Mouse (Mus musculus) retina, embryonic 14.5 days (tissue): ENCODE measurements around the gene Col6a5.

Experiments used
- DNase-seq: peaks from one replicate; pipeline ENCODE4 v3.0.0-alpha.2; 2015; ENCODE audit warnings: low spot score

Gene Col6a5

DNA sequence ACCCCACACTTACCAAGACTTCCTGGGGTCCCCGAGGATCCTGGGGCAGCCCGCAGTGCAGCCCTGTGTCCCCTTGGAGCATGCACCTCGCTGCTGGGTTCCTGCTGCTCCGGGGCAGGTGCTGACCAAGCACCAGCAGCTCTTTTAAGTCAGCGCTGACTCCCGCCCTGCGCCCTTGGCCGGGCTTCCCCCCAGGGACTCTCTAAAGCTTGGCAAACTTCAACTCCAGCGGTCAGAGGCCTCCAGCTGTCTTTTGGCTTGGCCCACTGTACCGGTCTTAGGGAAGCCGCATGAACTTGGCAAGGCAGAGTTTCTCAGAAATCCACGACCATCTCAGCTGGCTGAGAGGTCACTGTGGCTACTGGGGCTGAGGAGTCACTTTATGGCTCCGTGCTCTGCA lies at the start of gene Col6a5:
Gene Col6a5, minus strand, starts transcription at position 111 of the 400 bp plus-strand sequence.
- no peak for DNase-seq

GRCm38 (mm10) chr9:105997955-105998354 lies 37.5 kb upstream of the Col6a5 start:
- no peak for DNase-seq

GRCm38 (mm10) chr9:105992425-105992824 lies 32.0 kb upstream of the Col6a5 start:
- no peak for DNase-seq

DNA sequence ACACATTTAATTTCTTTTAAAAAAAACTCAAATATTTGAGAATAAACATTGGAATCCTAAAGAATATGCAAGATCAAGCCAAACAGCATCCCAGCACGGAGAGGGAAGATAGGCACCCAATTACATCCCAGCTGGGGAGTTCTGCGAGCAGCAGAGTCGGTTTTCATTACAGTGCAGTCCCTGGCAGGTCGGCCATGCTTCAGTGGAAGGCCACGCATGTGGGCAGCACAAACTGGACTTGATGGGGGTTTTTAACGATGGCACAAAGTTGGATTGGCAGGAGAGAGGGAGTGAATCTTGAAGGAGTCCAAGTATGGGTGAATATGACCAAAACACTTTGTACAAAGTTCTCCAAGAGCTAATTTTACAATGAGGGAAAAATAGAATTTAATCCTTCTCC lies 29.7 kb upstream of the Col6a5 start:
- DNase-seq, result no peak

GRCm38 (mm10) chr9:105989468-105989867 lies 29.0 kb upstream of the Col6a5 start:
- no peak for DNase-seq

DNA sequence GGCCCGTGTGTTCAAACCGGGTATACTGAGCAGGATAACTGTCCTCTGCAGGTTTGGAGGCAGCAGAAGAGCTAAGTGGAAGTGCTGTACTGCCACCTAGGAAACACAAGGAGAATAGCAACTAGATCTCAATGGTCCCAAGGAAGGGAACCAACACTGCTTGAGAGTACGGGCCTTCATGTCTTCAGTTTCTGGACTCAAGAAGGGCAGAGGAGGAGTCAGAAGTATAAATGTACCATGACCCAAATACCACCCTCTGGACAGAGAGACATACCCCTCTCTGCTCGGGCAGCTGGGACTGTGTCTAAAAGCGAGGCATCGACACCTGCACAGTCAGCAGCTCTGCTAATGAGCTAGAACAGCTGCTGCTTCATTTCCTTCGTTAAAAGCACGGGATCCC lies 27.7 kb upstream of the Col6a5 start:
- DNase-seq, result peak; percentile 68

GRCm38 (mm10) chr9:105984931-105985519 lies 24.6 kb upstream of the Col6a5 start:
- peak; percentile 29 for DNase-seq

- DNase-seq, result no peak
These were observed 18.0 kb upstream of the Col6a5 start for GRCm38 (mm10) chr9:105978479-105978878.

- no peak for DNase-seq
These were observed 16.4 kb upstream of the Col6a5 start for GRCm38 (mm10) chr9:105976871-105977270.

DNA sequence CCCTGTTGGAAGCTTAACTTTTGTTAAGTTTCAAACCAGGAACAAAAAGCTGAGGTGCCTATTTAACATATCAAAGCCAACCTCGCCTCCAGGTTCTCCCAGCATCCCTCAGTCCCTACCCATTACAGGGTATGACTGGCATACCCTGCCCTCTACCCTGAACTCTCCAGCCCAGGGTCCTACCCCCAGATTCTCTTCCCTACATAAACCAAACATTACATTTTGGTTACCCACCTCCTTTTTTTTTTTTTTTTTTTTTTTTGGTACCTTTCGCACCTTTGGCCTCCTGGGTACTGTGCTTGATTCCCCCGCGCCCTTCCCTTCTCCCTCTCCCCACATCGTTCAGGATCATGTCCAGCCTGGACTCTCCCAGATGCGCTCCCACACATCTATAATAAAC lies 15.9 kb upstream of the Col6a5 start:
- DNase-seq, result no peak

- no peak for DNase-seq
These were observed 13.3 kb upstream of the Col6a5 start for GRCm38 (mm10) chr9:105973736-105974135.

DNA sequence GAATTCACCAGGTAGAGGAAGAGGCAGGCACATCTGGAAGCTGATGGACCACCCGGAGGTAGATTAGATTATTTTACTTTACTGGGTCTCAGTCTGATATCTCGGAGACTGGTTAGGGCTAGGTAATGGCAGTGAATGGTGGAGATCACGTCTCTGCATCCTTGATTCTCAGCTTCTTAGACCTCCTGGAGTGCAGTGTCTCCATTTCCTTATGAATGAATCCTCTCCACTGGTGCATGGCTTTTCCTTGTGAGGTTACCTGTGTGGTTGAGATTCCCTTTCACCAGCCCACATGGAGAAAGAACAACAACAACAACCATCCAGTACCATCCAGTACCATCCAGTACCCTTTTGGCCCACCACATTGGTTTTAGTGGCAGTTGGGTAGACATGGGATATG lies 11.6 kb upstream of the Col6a5 start:
- DNase-seq, result no peak

GRCm38 (mm10) chr9:105971351-105971894 lies 11.0 kb upstream of the Col6a5 start:
- no peak for DNase-seq

GRCm38 (mm10) chr9:105970901-105971300 lies 10.5 kb upstream of the Col6a5 start:
- no peak for DNase-seq

DNA sequence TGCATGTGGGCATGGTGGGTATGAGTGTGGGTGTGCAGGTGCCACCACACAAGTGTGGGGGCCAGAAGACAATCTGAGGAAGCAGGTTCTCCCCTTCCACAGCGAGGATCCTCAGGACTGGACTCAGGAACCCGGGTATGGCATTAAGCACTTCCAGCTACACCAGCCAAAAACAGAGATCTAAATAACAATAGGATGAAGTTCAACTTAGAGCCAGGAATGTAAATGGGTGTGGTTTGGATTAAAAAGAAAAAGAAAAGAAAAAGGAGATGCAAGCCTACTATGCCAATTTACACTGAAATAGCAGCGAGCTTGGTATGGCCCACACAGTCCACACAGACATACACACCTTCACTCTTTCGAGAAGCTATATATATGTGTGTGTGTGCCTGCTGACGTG lies 7.5 kb upstream of the Col6a5 start:
- DNase-seq, result no peak

DNA sequence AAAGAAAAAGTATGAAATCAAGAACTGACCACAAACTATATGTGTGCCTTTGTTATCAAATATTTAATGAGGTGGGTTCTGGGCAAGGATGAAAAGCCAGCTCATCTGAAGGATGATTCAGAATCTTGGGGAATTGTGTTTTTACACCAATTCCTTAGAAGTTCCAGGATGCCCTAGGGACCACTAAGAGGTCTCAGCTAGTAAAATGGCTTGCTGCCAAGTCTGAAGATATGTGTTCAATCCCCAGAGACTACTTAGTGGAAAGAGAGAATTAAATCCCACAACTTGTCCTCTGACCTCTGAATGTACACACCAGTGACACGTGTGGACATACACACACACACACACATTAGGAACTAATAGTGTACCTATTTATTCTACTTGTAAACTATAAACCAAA lies 1.3 kb downstream of the Col6a5 start:
- no peak for DNase-seq

DNA sequence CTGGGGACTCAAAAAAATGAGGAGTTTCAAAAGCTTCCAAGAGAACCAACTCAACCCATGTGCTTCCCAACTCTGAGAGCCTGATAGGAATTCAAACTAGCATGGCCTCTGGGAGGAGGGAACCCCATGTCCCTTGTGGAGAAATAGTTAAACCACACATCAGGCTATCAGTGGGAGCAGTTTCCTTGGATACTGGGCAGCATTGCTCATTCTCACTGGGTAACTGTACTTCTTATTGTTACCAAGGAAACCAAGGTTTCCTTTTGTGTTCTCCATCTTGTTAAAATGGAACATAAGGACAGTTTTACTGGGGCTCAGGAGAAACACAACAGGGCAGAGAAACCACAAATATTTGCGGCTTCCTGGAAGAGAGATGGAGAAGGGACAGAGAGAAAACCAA lies 10.7 kb downstream of the Col6a5 start:
- DNase-seq, result no peak

DNA sequence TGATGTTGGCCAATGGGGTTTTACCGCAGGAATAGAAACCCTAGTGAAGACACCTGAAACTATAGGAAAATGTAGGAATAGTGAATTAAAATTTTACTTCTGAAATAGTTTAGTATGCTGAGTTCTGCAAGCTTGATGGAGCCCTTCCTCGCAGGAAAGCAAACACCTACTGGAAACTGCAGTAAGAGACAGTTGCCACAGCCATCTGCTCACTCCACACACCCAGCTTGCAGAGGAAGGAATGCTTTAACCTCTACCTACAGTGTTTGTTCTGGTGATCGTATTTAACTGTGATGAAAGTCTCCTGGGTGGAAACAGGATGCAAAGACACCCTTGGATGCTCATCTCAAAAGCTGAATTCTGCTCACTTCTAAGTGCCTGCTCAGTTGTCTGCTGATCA lies 12.9 kb downstream of the Col6a5 start:
- DNase-seq, result no peak

DNA sequence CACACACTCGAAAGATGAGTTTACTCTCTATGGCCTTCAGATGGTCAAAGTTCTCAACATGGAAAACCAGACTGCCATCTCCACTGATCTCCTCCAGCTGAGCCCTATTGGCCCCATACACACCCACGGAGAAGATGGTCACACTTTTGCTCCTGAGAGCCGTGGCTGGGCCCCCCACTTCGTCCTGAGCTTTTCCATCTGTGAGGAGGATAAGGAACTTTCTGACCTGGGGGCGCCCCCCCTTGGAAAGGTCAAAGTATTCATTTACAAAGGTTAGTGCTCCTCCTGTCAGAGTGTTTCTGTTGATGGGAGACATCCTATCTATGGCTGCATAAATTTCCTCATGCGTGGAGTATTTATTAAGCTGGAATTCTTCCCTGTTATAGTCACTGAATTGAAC lies 26.6 kb downstream of the Col6a5 start:
- no peak for DNase-seq

- peak; percentile 16 for DNase-seq
These were observed 31.2 kb downstream of the Col6a5 start for GRCm38 (mm10) chr9:105929287-105929686.

DNA sequence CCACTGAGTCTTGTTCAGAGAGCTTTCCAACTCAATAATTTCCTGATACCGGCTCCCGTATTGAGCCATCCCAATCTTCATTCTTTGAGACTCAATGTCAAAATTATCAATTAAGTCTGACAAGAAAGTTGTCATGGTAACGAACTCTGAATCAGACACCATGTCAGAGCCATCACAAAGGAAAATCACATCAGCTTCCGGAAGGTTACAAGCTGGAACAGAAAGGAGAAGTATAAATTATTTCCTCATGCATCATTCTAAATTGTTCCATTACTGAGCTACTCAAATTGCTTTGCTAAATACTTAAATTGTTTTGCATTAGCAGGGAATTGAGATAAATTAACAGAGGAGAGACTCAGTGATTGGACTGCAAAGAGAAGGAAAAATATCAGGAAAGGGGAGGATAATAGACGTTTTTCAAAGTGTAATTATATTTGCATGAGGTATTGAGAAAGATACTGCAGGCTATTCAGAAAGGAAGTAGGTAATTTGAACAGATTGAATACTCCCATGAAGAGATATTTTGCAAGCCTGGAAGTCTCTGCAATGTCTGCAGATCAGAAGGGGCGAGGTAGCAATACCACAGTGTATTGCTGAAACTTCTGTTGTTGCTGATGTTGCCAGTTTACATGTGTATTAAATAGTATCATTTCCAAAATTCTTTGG lies 31.9 kb downstream of the Col6a5 start:
- no peak for DNase-seq

- DNase-seq, result no peak
These were observed 36.8 kb downstream of the Col6a5 start for GRCm38 (mm10) chr9:105923659-105924058.

DNA sequence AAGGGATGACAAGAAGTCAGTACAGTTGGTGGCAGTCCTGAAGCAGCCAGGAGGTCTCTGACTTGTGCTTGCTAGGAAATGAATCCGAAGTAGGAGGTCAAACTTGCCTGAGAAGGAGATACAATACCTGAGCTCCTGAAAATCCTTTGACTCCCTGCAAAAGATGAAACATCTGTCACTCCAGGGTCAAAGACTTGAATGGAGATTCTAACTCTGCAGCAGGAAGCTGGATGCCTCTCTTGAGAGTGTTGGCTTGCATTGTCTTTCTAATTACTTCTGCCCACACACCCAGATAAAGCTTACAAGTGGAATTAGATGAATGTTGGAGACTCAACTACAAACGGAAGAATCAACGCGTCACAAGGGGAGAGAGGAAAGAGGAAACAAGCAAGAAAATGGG lies 45.3 kb downstream of the Col6a5 start:
- no peak for DNase-seq

DNA sequence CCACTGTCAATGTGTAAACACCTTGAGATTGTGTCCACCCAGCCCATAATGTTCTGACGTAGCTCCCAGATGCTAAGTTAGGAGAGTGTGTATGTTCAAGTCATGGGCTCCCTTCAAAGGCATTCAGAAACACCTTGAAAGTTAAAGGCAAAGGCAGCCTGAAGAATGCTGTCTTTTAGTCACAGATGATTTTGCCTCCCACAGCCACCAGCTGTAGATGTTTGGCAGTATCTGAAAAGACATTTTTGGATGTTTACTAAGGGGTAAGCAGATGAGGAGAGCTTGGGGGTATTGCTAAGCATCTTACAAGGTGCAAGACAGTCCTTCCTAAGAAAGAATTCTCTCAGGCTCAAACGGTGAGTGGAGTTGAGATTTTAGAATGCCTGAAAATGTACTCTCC lies 50.3 kb downstream of the Col6a5 start:
- no peak for DNase-seq
